Mouse (Mus musculus) kidney, adult 8-10 months (tissue): ENCODE measurements around the gene Nup107.
A peak's percentile ranks its signal among the peaks of the same experiment; 100 is the strongest.
"Not testable (repeated sequence)": the region's sequence is repeated elsewhere in the genome, so short reads cannot be mapped to it uniquely, and the experiment has no call there.

Experiments used
- DNase-seq, 2 experiments: peaks; one replicate each; pipeline ENCODE4 v3.0.0; 2022

Nup107 gene

GRCm38 (mm10) chr10:117714928-117715500, 77.5 kb downstream of the Nup107 start:
- DNase-seq, result no peak

GRCm38 (mm10) chr10:117714048-117714545, 78.4 kb downstream of the Nup107 start:
- DNase-seq, result no peak

- DNase-seq, result no peak
Observed at GRCm38 (mm10) chr10:117713466-117713865, 79.0 kb downstream of the Nup107 start.

- DNase-seq, result no peak
Observed at GRCm38 (mm10) chr10:117712871-117713270, 79.6 kb downstream of the Nup107 start.

GRCm38 (mm10) chr10:117712191-117712754, 80.2 kb downstream of the Nup107 start:
- DNase-seq, result no peak

- peak; percentile 67 to 72 for DNase-seq
Observed at GRCm38 (mm10) chr10:117711408-117711807, 81.1 kb downstream of the Nup107 start.

- DNase-seq, result peak; percentile 89 to 95
Observed at GRCm38 (mm10) chr10:117710604-117711141, 81.8 kb downstream of the Nup107 start, which contains the start of gene Mdm2. Mdm2 (minus strand) TSS chr10:117710758.

GRCm38 (mm10) chr10:117709930-117710603, 82.4 kb downstream of the Nup107 start:
- DNase-seq, result peak; percentile 81 to 82

GRCm38 (mm10) chr10:117709326-117709830, 83.1 kb downstream of the Nup107 start:
- DNase-seq, result no peak

GRCm38 (mm10) chr10:117708856-117709255, 83.6 kb downstream of the Nup107 start:
- no peak for DNase-seq

- no peak for DNase-seq
Observed at GRCm38 (mm10) chr10:117708376-117708775, 84.1 kb downstream of the Nup107 start.

- DNase-seq, result no peak
Observed at GRCm38 (mm10) chr10:117707114-117707838, 85.2 kb downstream of the Nup107 start.

- no peak for DNase-seq
Observed at GRCm38 (mm10) chr10:117706440-117706839, 86.1 kb downstream of the Nup107 start.

GRCm38 (mm10) chr10:117705806-117706205, 86.7 kb downstream of the Nup107 start:
- DNase-seq, result no peak

- DNase-seq, result no peak
Observed at GRCm38 (mm10) chr10:117704964-117705335, 87.6 kb downstream of the Nup107 start.

GRCm38 (mm10) chr10:117704314-117704963, 88.1 kb downstream of the Nup107 start:
- not testable (repeated sequence) for DNase-seq

GRCm38 (mm10) chr10:117703506-117703905, 89.0 kb downstream of the Nup107 start:
- no peak for DNase-seq

GRCm38 (mm10) chr10:117702024-117702833, 90.3 kb downstream of the Nup107 start:
- DNase-seq, result no peak

GRCm38 (mm10) chr10:117701034-117701829, 91.3 kb downstream of the Nup107 start:
- DNase-seq, result no peak
